Comparison of ENCODE assay signal across 34 mouse cellular contexts in genomic region chr13:3886663-3887062, GRCm38 (mm10). TPM values are rescaled to one million over a fixed set of nuclear protein-coding genes. Genes with fewer than 3 reads are reported as not detected.
DNase-seq lines count a peak whose midpoint lies in the region; ATAC-seq and TF ChIP-seq lines count a peak whose summit lies in the region.
"Had no signal": no experiment of that assay in that cellular context is flagged by ENCODE, and none has a peak within 500 bp of the region (broad histone marks: within the 10 kb centered on the region; RNA-seq: fewer than 3 reads in every experiment).

No protein-coding gene starts in this region.

- H3K27me3 ChIP-seq in C2C12 (ENCODE audit: control insufficient read depth, insufficient read depth, insufficient read length) (no peaks in the 10 kb centered on the region), myocyte (ENCODE audit: control insufficient read depth, insufficient read depth, insufficient read length) (no peaks in the 10 kb centered on the region)
- no peaks in the 10 kb centered on the region for H3K27me3 ChIP-seq in hindbrain, postnatal 0 days (ENCODE audit: insufficient read depth, low read length)
- H3K27me3 ChIP-seq in midbrain, postnatal 0 days (ENCODE audit: insufficient read depth, low read length) = no peaks in the 10 kb centered on the region
- H3K27me3 ChIP-seq: CH12.LX; forebrain, embryonic 13.5 days had no signal

- no peak overlapping the region for H3K4me2 ChIP-seq in myocyte (ENCODE audit: low read depth)
- no peak overlapping the region for H3K4me2 ChIP-seq in hindbrain, postnatal 0 days (ENCODE audit: low read depth, low read length)
- H3K4me2 ChIP-seq in midbrain, postnatal 0 days (ENCODE audit: low read depth, low read length, poor library complexity, severe bottlenecking) = no peak overlapping the region
- H3K4me2 ChIP-seq: forebrain, embryonic 13.5 days; heart, embryonic 11.5 days; hindbrain, embryonic 14.5 days had no signal

- H3K9me3 ChIP-seq in hindbrain, postnatal 0 days (ENCODE audit: low read length) = no peaks in the 10 kb centered on the region
- H3K9me3 ChIP-seq in midbrain, postnatal 0 days (ENCODE audit: low read length) = no peaks in the 10 kb centered on the region
- H3K9me3 ChIP-seq: forebrain, embryonic 10.5 days; forebrain, embryonic 13.5 days; G1E had no signal

- TF ChIP-seq POLR2A in myocyte (IDR thresholded peaks at IDR 0.05; ENCODE audit: insufficient read length, low read depth) = no peak

- no peak overlapping the region for H3K9ac ChIP-seq in hindbrain, postnatal 0 days (replicated peaks; ENCODE audit: low read length)
- H3K9ac ChIP-seq in midbrain, postnatal 0 days (replicated peaks; ENCODE audit: low read length, poor library complexity, severe bottlenecking) = no peak overlapping the region
- H3K9ac ChIP-seq: forebrain, embryonic 13.5 days; hindbrain, embryonic 14.5 days had no signal

- H3K79me2 ChIP-seq in C2C12 (ENCODE audit: control insufficient read depth, insufficient read depth) = peaks cover 36% of the 10 kb centered on the region
- H3K79me2 ChIP-seq in myocyte (ENCODE audit: control insufficient read depth, insufficient read depth) = peaks cover 25% of the 10 kb centered on the region

- no peak for ATAC-seq in hindbrain, postnatal 0 days
- no peak for ATAC-seq in midbrain, postnatal 0 days (ENCODE audit: low FRiP score)
- ATAC-seq: activated CD4-positive, CD25-positive, alpha-beta regulatory T cell, adult 4 months; forebrain, embryonic 13.5 days; forebrain, embryonic 16.5 days had no signal

- H3K27ac ChIP-seq in hindbrain, postnatal 0 days = no peak overlapping the region
- H3K27ac ChIP-seq in midbrain, postnatal 0 days (ENCODE audit: low read depth, low read length) = no peak overlapping the region
- H3K27ac ChIP-seq: forebrain, embryonic 10.5 days; forebrain, embryonic 13.5 days; hindbrain, embryonic 14.5 days had no signal

- DNase-seq in adrenal gland, adult (ENCODE audit: inconsistent age in 2 of 2, low spot score in 1 of 2) = peak; percentile 35 to 58
- no peak for DNase-seq in adrenal gland, adult 2 months
- DNase-seq in 3134 (ENCODE audit: extremely low read depth, insufficient read length, low spot score) = peak; percentile 30
- no peak for DNase-seq in hindbrain, postnatal 0 days (ENCODE audit: low spot score)
- DNase-seq in midbrain, postnatal 0 days (ENCODE audit: low spot score) = no peak
- DNase-seq: adrenal gland, postnatal 14 days; cerebellum, adult 11 months; cerebellum, adult 8-10 months; cerebellum, postnatal 14 days; gastrocnemius, postnatal 10 days; gastrocnemius, postnatal 36 days; heart, postnatal 4 days; kidney, adult 18-20 months had no signal

- no peaks in the 10 kb centered on the region for H3K4me1 ChIP-seq in hindbrain, postnatal 0 days (ENCODE audit: insufficient read depth, low read length)
- H3K4me1 ChIP-seq in midbrain, postnatal 0 days (ENCODE audit: insufficient read depth, low read length) = no peaks in the 10 kb centered on the region
- H3K4me1 ChIP-seq: forebrain, embryonic 13.5 days had no signal

- H3K4me3 ChIP-seq in C2C12 (ENCODE audit: insufficient read depth, poor library complexity, severe bottlenecking) (no peak overlapping the region), myocyte (no peak overlapping the region)
- no peak overlapping the region for H3K4me3 ChIP-seq in hindbrain, postnatal 0 days (ENCODE audit: low read length)
- H3K4me3 ChIP-seq in midbrain, postnatal 0 days (ENCODE audit: low read depth, low read length) = no peak overlapping the region
- H3K4me3 ChIP-seq: forebrain, embryonic 10.5 days; forebrain, embryonic 13.5 days had no signal

- TF ChIP-seq CTCF in C2C12 (IDR thresholded peaks at IDR 0.05; ENCODE audit: control insufficient read depth, insufficient read depth, insufficient read length) = no peak
- no peak for TF ChIP-seq CTCF in hindbrain, postnatal 0 days (IDR thresholded peaks at IDR 0.05; ENCODE audit: low read depth)
- no peak for TF ChIP-seq CTCF in midbrain, postnatal 0 days (IDR thresholded peaks at IDR 0.05)

- H3ac ChIP-seq in C2C12 (ENCODE audit: control insufficient read depth, insufficient read length, low read depth) = no peak overlapping the region
- H3ac ChIP-seq in myocyte (ENCODE audit: control insufficient read depth, insufficient read length) = no peak overlapping the region

- H3K36me3 ChIP-seq in C2C12 (ENCODE audit: control insufficient read depth, insufficient read depth) (peaks cover 80% of the 10 kb centered on the region), myocyte (ENCODE audit: control insufficient read depth, insufficient read depth) (peaks cover 27% of the 10 kb centered on the region)
- peaks cover 15% of the 10 kb centered on the region; the same call in 1 of the 2 replicates for H3K36me3 ChIP-seq in hindbrain, postnatal 0 days (ENCODE audit: insufficient read depth, low read length)
- peaks cover 13% of the 10 kb centered on the region; the same call in 1 of the 2 replicates for H3K36me3 ChIP-seq in midbrain, postnatal 0 days (ENCODE audit: insufficient read depth, low read length)

- WGBS in hindbrain, postnatal 0 days = 94% methylated on average over 7 of the region's 7 CpGs
- 95% methylated on average over 7 of the region's 7 CpGs for WGBS in midbrain, postnatal 0 days

- H3K79me3 ChIP-seq in C2C12 (ENCODE audit: low read depth) = peaks cover 28% of the 10 kb centered on the region

TF ChIP-seq in C2C12, 6 proteins besides CTCF, POLR2A, EP300 and RAD21:
- TF ChIP-seq MYOD1 (IDR thresholded peaks at IDR 0.05; ENCODE audit: control insufficient read depth, insufficient read length, low read depth) (peak; percentile 8), CEBPB (IDR thresholded peaks at IDR 0.05; ENCODE audit: low read depth) (no peak), FOSL1 (IDR thresholded peaks at IDR 0.05; ENCODE audit: insufficient read depth, low read length, poor library complexity, severe bottlenecking) (peak; percentile 2), MAX (IDR thresholded peaks at IDR 0.05) (peak; percentile 56), USF1 (IDR thresholded peaks at IDR 0.05; ENCODE audit: low read depth) (peak; percentile 63), MYOG (IDR thresholded peaks at IDR 0.05; ENCODE audit: control insufficient read depth, extremely low read depth, insufficient read length) (no peak)

TF ChIP-seq in myocyte, 11 proteins besides CTCF, POLR2A, EP300 and RAD21 (continues in another document):
- no peak for TF ChIP-seq SRF (IDR thresholded peaks at IDR 0.05; ENCODE audit: control insufficient read depth, insufficient read length, low read depth)
- no peak for TF ChIP-seq MAX (IDR thresholded peaks at IDR 0.05; ENCODE audit: low read depth)
- TF ChIP-seq CEBPB (IDR thresholded peaks at IDR 0.05; ENCODE audit: insufficient read depth, poor library complexity, severe bottlenecking) = no peak
- no peak for TF ChIP-seq POLR2AphosphoS2 (IDR thresholded peaks at IDR 0.05; ENCODE audit: insufficient read length, low read depth)
- peak in 1 of 3 experiments; percentile 47 for TF ChIP-seq MYOD1 (IDR thresholded peaks at IDR 0.05; ENCODE audit: control insufficient read depth in 1 of 3, insufficient read length in 2 of 3, low read depth in 2 of 3)
- TF ChIP-seq TCF12 (IDR thresholded peaks at IDR 0.05; ENCODE audit: insufficient read depth, poor library complexity, severe bottlenecking) = no peak

RNA-seq across cellular contexts. Expression of gene Net1, which starts 31.4 kb away (rescaled TPM):
- total RNA-seq in adrenal gland, adult 2 months (2021) = 100 to 1,000 TPM; 184 to 198 TPM
- 9.7 and 15.9 TPM in 2 replicates for polyA plus RNA-seq in adrenal gland, adult 2 months (2012; rRNA removed)
- polyA plus RNA-seq in C2C12 (2012; fragmentation: generic; extraction: Trizol) = 27.3 TPM
- 13.7 TPM for polyA plus RNA-seq in myocyte (2012; fragmentation: generic; extraction: Trizol)
- 11.7 and 12.1 TPM in 2 replicates for total RNA-seq in hindbrain, postnatal 0 days (2014; rRNA removed)
- polyA plus RNA-seq in hindbrain, postnatal 0 days (2015; fragmentation: Nextera tagmentation; extraction: Ambion mirVana) = 12.7 and 12.8 TPM in 2 replicates
- total RNA-seq in midbrain, postnatal 0 days (2014; rRNA removed) = 16.7 and 17.7 TPM in 2 replicates
- 12.3 and 14.3 TPM in 2 replicates for polyA plus RNA-seq in midbrain, postnatal 0 days (2015; fragmentation: Nextera tagmentation; extraction: Ambion mirVana)

RNA-seq across cellular contexts. Expression of gene Tubal3, which starts 31.4 kb away (rescaled TPM):
- not detected for total RNA-seq in adrenal gland, adult 2 months (2021)
- polyA plus RNA-seq in adrenal gland, adult 2 months (2012; rRNA removed) = not detected in 2 replicates
- polyA plus RNA-seq in C2C12 (2012; fragmentation: generic; extraction: Trizol) (not detected), myocyte (2012; fragmentation: generic; extraction: Trizol) (not detected)
- not detected in 2 replicates for total RNA-seq in hindbrain, postnatal 0 days (2014; rRNA removed)
- polyA plus RNA-seq in hindbrain, postnatal 0 days (2015; fragmentation: Nextera tagmentation; extraction: Ambion mirVana) = not detected in 2 replicates
- not detected in 2 replicates for total RNA-seq in midbrain, postnatal 0 days (2014; rRNA removed)
- not detected in 2 replicates for polyA plus RNA-seq in midbrain, postnatal 0 days (2015; fragmentation: Nextera tagmentation; extraction: Ambion mirVana)
- total RNA-seq: adrenal gland, adult 18-20 months; adrenal gland, postnatal 14 days; adrenal gland, postnatal 4 days; gastrocnemius, adult 18-20 months; gastrocnemius, postnatal 10 days; gastrocnemius, postnatal 36 days; granulocyte monocyte progenitor cell, adult 5-6 weeks; heart, adult 8-10 months; heart, postnatal 4 days had no signal
- polyA plus RNA-seq: embryonic facial prominence, embryonic 11.5 days; forebrain, embryonic 10.5 days; forebrain, embryonic 13.5 days; G1E; heart, embryonic 11.5 days; heart, embryonic 14.5 days; heart, postnatal 0 days; hindbrain, embryonic 11.5 days; hindbrain, embryonic 14.5 days had no signal

RNA-seq across cellular contexts. Expression of gene Calm5, which starts 32.7 kb away (rescaled TPM):
- total RNA-seq in adrenal gland, adult 2 months (2021) = not detected
- polyA plus RNA-seq in adrenal gland, adult 2 months (2012; rRNA removed) = not detected in 2 replicates
- polyA plus RNA-seq in C2C12 (2012; fragmentation: generic; extraction: Trizol) (not detected), myocyte (2012; fragmentation: generic; extraction: Trizol) (not detected)
- total RNA-seq in hindbrain, postnatal 0 days (2014; rRNA removed) = not detected in 2 replicates
- polyA plus RNA-seq in hindbrain, postnatal 0 days (2015; fragmentation: Nextera tagmentation; extraction: Ambion mirVana) = not detected in 2 replicates
- not detected in 2 replicates for total RNA-seq in midbrain, postnatal 0 days (2014; rRNA removed)
- not detected in 2 replicates for polyA plus RNA-seq in midbrain, postnatal 0 days (2015; fragmentation: Nextera tagmentation; extraction: Ambion mirVana)
- total RNA-seq: adrenal gland, adult 18-20 months; adrenal gland, postnatal 14 days; adrenal gland, postnatal 4 days; CH12.LX; G1E; gastrocnemius, postnatal 10 days; gastrocnemius, postnatal 36 days; granulocyte monocyte progenitor cell, adult 5-6 weeks; heart, adult 8-10 months; heart, postnatal 4 days had no signal
- polyA plus RNA-seq: activated CD4-positive, CD25-positive, alpha-beta regulatory T cell, adult 4 months; embryonic facial prominence, embryonic 11.5 days; forebrain, embryonic 10.5 days; forebrain, embryonic 13.5 days; forebrain, embryonic 16.5 days; G1E; heart, embryonic 11.5 days; heart, embryonic 14.5 days; heart, postnatal 0 days; hindbrain, embryonic 11.5 days; hindbrain, embryonic 14.5 days; intestine, embryonic 14.5 days had no signal

RNA-seq across cellular contexts. Expression of gene Calm4, which starts 49.1 kb away (rescaled TPM):
- not detected for total RNA-seq in adrenal gland, adult 2 months (2021)
- not detected in 2 replicates for polyA plus RNA-seq in adrenal gland, adult 2 months (2012; rRNA removed)
- polyA plus RNA-seq in C2C12 (2012; fragmentation: generic; extraction: Trizol) = not detected
- 0.05 TPM for polyA plus RNA-seq in myocyte (2012; fragmentation: generic; extraction: Trizol)
- not detected in 2 replicates for total RNA-seq in hindbrain, postnatal 0 days (2014; rRNA removed)
- polyA plus RNA-seq in hindbrain, postnatal 0 days (2015; fragmentation: Nextera tagmentation; extraction: Ambion mirVana) = 0.16 TPM in 1 of 2 replicates, not detected in the other
- total RNA-seq in midbrain, postnatal 0 days (2014; rRNA removed) = 3.7 TPM in 1 of 2 replicates, not detected in the other
- polyA plus RNA-seq in midbrain, postnatal 0 days (2015; fragmentation: Nextera tagmentation; extraction: Ambion mirVana) = not detected in 2 replicates
- total RNA-seq: adrenal gland, adult 18-20 months; adrenal gland, postnatal 14 days; adrenal gland, postnatal 4 days; CH12.LX; G1E; gastrocnemius, postnatal 10 days; gastrocnemius, postnatal 36 days; granulocyte monocyte progenitor cell, adult 5-6 weeks; heart, adult 8-10 months; heart, postnatal 4 days had no signal
- polyA plus RNA-seq: activated CD4-positive, CD25-positive, alpha-beta regulatory T cell, adult 4 months; embryonic facial prominence, embryonic 11.5 days; forebrain, embryonic 10.5 days; forebrain, embryonic 13.5 days; forebrain, embryonic 16.5 days; G1E; heart, embryonic 11.5 days; heart, embryonic 14.5 days; heart, postnatal 0 days; hindbrain, embryonic 11.5 days; hindbrain, embryonic 14.5 days; intestine, embryonic 14.5 days had no signal

RNA-seq across cellular contexts. Expression of gene Ucn3, which starts 58.5 kb away (rescaled TPM):
- not detected for total RNA-seq in adrenal gland, adult 2 months (2021)
- polyA plus RNA-seq in adrenal gland, adult 2 months (2012; rRNA removed) = not detected in 2 replicates
- not detected for polyA plus RNA-seq in C2C12 (2012; fragmentation: generic; extraction: Trizol)
- polyA plus RNA-seq in myocyte (2012; fragmentation: generic; extraction: Trizol) = not detected
- 0.18 TPM in 1 of 2 replicates, not detected in the other for total RNA-seq in hindbrain, postnatal 0 days (2014; rRNA removed)
- 0.29 and 0.55 TPM in 2 replicates for polyA plus RNA-seq in hindbrain, postnatal 0 days (2015; fragmentation: Nextera tagmentation; extraction: Ambion mirVana)
- 0.14 and 0.71 TPM in 2 replicates for total RNA-seq in midbrain, postnatal 0 days (2014; rRNA removed)
- 0.27 and 0.29 TPM in 2 replicates for polyA plus RNA-seq in midbrain, postnatal 0 days (2015; fragmentation: Nextera tagmentation; extraction: Ambion mirVana)
- total RNA-seq: adrenal gland, adult 18-20 months; adrenal gland, postnatal 14 days; CH12.LX; gastrocnemius, adult 18-20 months; gastrocnemius, postnatal 10 days; gastrocnemius, postnatal 36 days; granulocyte monocyte progenitor cell, adult 5-6 weeks; heart, adult 8-10 months; heart, postnatal 4 days had no signal
- polyA plus RNA-seq: activated CD4-positive, CD25-positive, alpha-beta regulatory T cell, adult 4 months; embryonic facial prominence, embryonic 11.5 days; embryonic facial prominence, embryonic 14.5 days; forebrain, embryonic 10.5 days; forebrain, embryonic 13.5 days; G1E; heart, embryonic 11.5 days; heart, embryonic 14.5 days; heart, postnatal 0 days; hindbrain, embryonic 11.5 days had no signal

Comparison
In these comparisons a context has a peak if more than half of its experiments do, and no peak if none do; other contexts are left out.
1. DNase-seq: peak in adrenal gland, adult (2 of 2) and 3134 (single experiment); none in adrenal gland, adult 2 months (single experiment), hindbrain, postnatal 0 days (single experiment) and midbrain, postnatal 0 days (single experiment).